Mouse (Mus musculus): ENCODE data around the gene Fam160a2.

DNA sequence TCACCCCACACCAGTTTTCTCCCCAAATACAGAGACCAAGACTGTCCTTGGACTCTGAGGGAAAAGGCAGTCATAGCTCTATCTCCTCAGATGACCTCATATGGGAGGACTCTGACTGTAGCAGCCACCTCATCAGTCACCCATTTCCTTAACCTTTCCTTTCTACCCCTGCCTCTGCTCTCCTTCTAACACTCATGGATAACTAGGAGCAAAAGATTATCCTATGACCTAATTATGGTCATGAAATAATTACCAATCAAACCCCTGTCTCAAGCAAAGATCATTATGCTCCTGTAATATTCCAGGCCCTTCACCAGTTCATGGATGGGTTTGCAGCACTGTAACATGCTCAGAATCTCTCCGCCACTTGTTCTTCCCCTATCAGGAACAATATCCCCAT, 31.9 kb downstream of the Fam160a2 start, which contains the start of gene Olfr692:
- no peak for TF ChIP-seq CTCF (IDR thresholded peaks at IDR 0.05; ENCODE audit: low read depth, low read length)
- TF ChIP-seq POLR2A (IDR thresholded peaks at IDR 0.05; ENCODE audit: insufficient read depth, low read length), result no peak
